Mouse (Mus musculus) forebrain, embryonic 14.5 days (tissue): Measurements from ENCODE around the gene Nrm. TPM values are rescaled to one million over a fixed set of nuclear protein-coding genes. Genes with fewer than 3 reads are reported as not detected.
A peak's percentile ranks its signal among the peaks of the same experiment; 100 is the strongest.

Experiments
- ATAC-seq: fragments of 200-750 bp; cut with Nextera tagmentation; 2 replicates; pipeline ENCODE4 v1.8.0; 2017; ENCODE audit warnings: mild to moderate bottlenecking, moderate library complexity
- DNase-seq: peaks from one replicate; pipeline ENCODE4 v3.0.0-alpha.2; 2015; ENCODE audit warnings: low spot score
- H3K27ac ChIP-seq: fragments of 300-500 bp; sonication (generic); 2 replicates; pipeline ENCODE4 v1.5.1; 2014; ENCODE audit warnings: low read depth, mild to moderate bottlenecking, control low read depth, low read length, moderate library complexity
- H3K27me3 ChIP-seq: fragments of 300-500 bp; sonication (generic); replicated peaks from 2 replicates; pipeline ENCODE4 v1.6.1; 2014; ENCODE audit warnings: low read length, control low read depth, mixed read lengths; ENCODE audit not compliant: control insufficient read depth, insufficient read depth
- H3K36me3 ChIP-seq: fragments of 300-500 bp; sonication (generic); 2 replicates; pipeline ENCODE4 v1.6.1; 2014; ENCODE audit warnings: low read length, control low read depth; ENCODE audit not compliant: control insufficient read depth, insufficient read depth
- H3K4me1 ChIP-seq: fragments of 300-500 bp; sonication (generic); 2 replicates; pipeline ENCODE4 v1.6.1; 2014; ENCODE audit warnings: antibody characterized with exemption, low read length, control low read depth; ENCODE audit not compliant: control insufficient read depth, insufficient read depth
- H3K4me2 ChIP-seq: fragments of 300-500 bp; sonication (generic); 2 replicates; pipeline ENCODE4 v1.6.1; 2014; ENCODE audit warnings: mild to moderate bottlenecking, control low read depth, low read length
- H3K4me3 ChIP-seq: fragments of 300-500 bp; sonication (generic); 2 replicates; pipeline ENCODE4 v1.5.1; 2014; ENCODE audit warnings: low read depth, low read length, control low read depth
- H3K9ac ChIP-seq: fragments of 300-500 bp; sonication (generic); 2 replicates; pipeline ENCODE4 v1.6.1; 2014; ENCODE audit warnings: mild to moderate bottlenecking, low read length, control low read depth, moderate library complexity
- H3K9me3 ChIP-seq: fragments of 300-500 bp; sonication (generic); replicated peaks from 2 replicates; pipeline ENCODE4 v1.6.1; 2016; ENCODE audit warnings: low read length, control low read depth, mixed read lengths; ENCODE audit not compliant: control insufficient read depth
- WGBS: fragments of 180-500 bp; shearing (Covaris S2); extraction: QIAGEN DNeasy Blood & Tissue Kit; methylation state at CpG from one replicate; pipeline ENCODE4 v1.1.7; 2014; 5-methylcytosine and 5-hydroxymethylcytosine counted together
- polyA plus RNA-seq: library from polyadenylated mRNA; unstranded; fragments of >200 nt; fragmentation: Nextera tagmentation; extraction: Ambion mirVana; gene quantifications from 2 replicates; pipeline ENCODE4 v1.2.1, GENCODE M21; 2014

The Nrm gene
- polyA plus RNA-seq, 1 experiment from 2014 or later: 29.6 TPM

GRCm38 (mm10) chr17:35859371-35859770, 1.7 kb upstream of the Nrm start:
- H3K9me3 ChIP-seq: no peaks in the 10 kb centered on the region
- H3K4me3 ChIP-seq: no peak overlapping the region
- no peak overlapping the region for H3K9ac ChIP-seq
- peaks cover 39% of the 10 kb centered on the region for H3K36me3 ChIP-seq
- WGBS: 90% methylated on average over 1 of the region's 1 CpGs
- peaks cover 3% of the 10 kb centered on the region; the same call in 1 of the 2 replicates for H3K4me1 ChIP-seq
- no peak overlapping the region for H3K4me2 ChIP-seq
- ATAC-seq: no peak
- H3K27me3 ChIP-seq: no peaks in the 10 kb centered on the region
- no peak overlapping the region for H3K27ac ChIP-seq
- DNase-seq: no peak

DNA sequence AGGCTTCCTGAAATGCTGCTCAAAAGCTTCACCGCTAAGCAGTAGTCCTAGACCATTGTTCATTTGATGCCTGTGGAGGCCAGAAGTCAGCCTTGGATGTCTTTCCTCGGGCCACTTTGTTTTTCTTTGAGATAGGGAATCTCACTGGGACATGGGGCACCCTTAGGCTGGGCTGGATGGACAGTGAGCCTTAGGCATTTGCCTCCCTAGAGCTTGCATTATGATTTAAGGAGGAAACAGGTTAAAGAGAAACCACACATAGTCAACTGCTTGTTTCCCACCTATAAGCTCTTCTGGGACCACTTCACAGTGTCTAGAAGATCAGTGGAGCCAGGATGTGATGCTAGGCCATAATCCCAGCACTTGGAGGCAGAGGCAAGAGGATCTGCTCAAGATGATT, 1.3 kb upstream of the Nrm start:
- no peak overlapping the region for H3K27ac ChIP-seq
- DNase-seq (no peak), ATAC-seq (no peak)
- H3K9ac ChIP-seq: no peak overlapping the region
- no peak overlapping the region; the same call in 1 of the 2 replicates for H3K4me2 ChIP-seq
- 78% methylated on average over 2 of the region's 2 CpGs for whole genome bisulfite sequencing
- peaks cover 35% of the 10 kb centered on the region for H3K36me3 ChIP-seq
- H3K4me3 ChIP-seq: no peak overlapping the region
- H3K4me1 ChIP-seq: peaks cover 3% of the 10 kb centered on the region; the same call in 1 of the 2 replicates
- H3K9me3 ChIP-seq: no peaks in the 10 kb centered on the region
- H3K27me3 ChIP-seq: no peaks in the 10 kb centered on the region

GRCm38 (mm10) chr17:35860831-35861197, 304 bp upstream of the Nrm start:
- Histone ChIP-seq H3K4me1 (peaks cover 3% of the 10 kb centered on the region; the same call in 1 of the 2 replicates), H3K36me3 (peaks cover 31% of the 10 kb centered on the region), H3K27me3 (no peaks in the 10 kb centered on the region), H3K4me3 (peak overlapping the region; percentile 71), H3K4me2 (peak overlapping the region; percentile 57), H3K9ac (peak overlapping the region; percentile 77), H3K27ac (peak overlapping the region; percentile 95; the same call in 1 of the 2 replicates), H3K9me3 (no peaks in the 10 kb centered on the region)
- ATAC-seq (no peak; the same call in 1 of the 2 replicates), DNase-seq (no peak)
- WGBS: 7% methylated on average over 12 of the region's 12 CpGs

DNA sequence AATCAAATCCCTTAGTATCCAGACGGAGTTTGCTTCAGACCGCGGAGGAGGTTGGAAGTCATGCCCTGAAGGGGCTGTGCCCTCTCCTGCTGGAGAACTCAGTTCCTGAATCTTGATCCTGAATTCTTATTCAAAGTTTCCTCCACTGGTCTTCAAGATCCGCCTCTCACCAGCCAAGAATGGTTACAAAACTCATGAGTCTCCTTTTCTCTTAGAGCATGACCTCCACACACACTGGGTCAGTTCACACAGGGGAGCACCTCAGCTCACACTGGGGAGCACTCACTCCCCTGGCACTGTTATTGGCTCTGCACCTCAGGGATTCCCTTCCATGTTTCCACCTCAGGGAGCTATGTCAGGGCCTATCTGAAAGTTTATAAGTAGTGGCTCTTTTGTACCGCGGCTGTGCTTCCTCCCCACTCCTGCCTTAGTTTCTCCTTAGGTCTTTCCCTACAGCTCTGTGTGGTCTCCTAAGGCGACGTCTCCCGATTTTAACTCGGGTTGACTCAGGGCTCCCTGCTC, 3.8 kb downstream of the Nrm start:
- peak overlapping the region; percentile 72 for H3K9ac ChIP-seq
- peak overlapping the region; percentile 59 for H3K4me3 ChIP-seq
- peaks cover 28% of the 10 kb centered on the region for H3K4me1 ChIP-seq
- 33% methylated on average over 10 of the region's 10 CpGs for WGBS
- H3K27me3 ChIP-seq: no peaks in the 10 kb centered on the region
- 0 out of 2 replicates have a peak, but pooled peaks cover 4% of the 10 kb centered on the region for H3K36me3 ChIP-seq
- DNase-seq (no peak), ATAC-seq (no peak)
- H3K9me3 ChIP-seq: no peaks in the 10 kb centered on the region
- peak overlapping the region; percentile 96 for H3K27ac ChIP-seq
- H3K4me2 ChIP-seq: peak overlapping the region; percentile 92

DNA sequence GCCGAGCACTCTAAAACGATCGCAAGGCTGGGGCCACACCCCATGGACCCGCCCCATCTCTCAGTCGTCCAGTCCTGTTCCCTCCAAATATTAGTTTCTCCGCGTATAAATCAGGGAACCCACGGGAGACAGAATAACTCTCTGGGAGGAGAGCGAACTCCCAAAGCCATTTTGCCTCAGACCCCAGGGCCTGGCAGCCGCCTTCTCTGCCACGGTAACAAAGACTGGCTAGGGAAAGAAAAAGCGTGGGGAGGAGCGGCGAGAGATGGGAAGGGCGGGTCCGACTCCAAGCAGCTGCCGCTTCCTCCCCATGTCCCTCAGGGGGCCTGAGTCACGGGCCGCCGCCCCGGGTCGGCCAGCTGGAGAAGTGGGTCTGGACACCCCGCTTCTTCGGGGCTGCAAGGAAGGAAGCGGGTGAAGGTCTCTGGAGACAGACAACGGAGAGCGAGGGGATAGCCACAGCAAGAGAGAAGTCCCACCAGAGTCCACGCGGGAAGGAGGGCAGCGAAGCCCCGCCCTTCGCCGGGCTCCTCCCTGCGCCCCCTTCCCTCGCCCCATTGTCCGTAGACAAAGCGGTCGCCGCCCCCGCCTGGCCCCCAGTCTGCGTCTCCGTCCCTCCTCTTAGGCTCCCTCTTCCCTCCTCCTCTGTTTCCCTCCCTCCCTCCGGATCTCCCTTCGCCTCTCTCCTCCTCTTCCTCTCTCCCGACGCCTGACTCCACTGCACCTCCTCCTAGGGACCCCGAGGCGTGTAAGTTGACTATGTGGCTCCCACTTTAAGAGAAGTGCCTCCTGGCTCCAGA, 4.6 kb downstream of the Nrm start, which contains the start of gene Ppp1r18:
Gene Ppp1r18, plus strand, starts transcription at position 113 of the 800 bp plus-strand sequence.
- DNase-seq: peak; percentile 84
- H3K9me3 ChIP-seq: no peaks in the 10 kb centered on the region
- peak within 1 kb of the TSS; percentile 59 for H3K4me3 ChIP-seq
- peak within 1 kb of the TSS; percentile 72 for H3K9ac ChIP-seq
- no peaks in the 10 kb centered on the region for H3K27me3 ChIP-seq
- under 1% methylated on average over 45 of the region's 48 CpGs for WGBS
- H3K4me2 ChIP-seq: peak within 1 kb of the TSS; percentile 92
- peaks cover 36% of the 10 kb centered on the region for H3K4me1 ChIP-seq
- peak within 1 kb of the TSS; percentile 96 for H3K27ac ChIP-seq
- H3K36me3 ChIP-seq: peaks cover 6% of the 10 kb centered on the region; the same call in 1 of the 2 replicates
- peak; percentile 68 for ATAC-seq

DNA sequence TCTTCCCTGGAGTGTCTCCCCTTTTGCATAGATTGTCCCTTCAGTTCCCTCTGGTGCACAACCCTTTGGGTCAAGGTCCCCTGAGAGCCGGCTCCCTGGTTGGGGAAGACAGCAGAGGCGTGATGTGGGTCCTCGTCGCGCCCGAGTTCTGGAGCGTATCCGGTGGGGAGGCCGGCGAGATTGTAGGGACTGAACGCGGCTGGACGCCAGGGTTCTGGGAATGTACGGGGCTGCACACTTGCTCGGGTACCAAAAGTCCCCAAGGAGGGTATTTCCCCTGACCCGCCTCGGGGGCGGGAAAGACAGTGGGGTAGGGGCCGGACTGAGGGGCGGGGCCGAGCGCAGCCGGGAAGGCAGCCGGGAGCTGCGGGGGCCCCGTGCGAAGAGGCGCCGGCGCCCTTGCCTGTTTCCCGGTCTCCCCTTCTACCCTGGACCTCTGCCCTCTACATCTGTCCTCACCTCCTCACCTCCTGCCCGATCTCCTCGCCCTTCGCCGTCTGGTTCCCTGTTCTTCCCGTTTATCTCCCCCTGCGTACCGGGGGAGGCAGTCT, 5.2 kb downstream of the Nrm start:
- Histone ChIP-seq H3K27me3 (no peaks in the 10 kb centered on the region), H3K9me3 (peaks cover 3% of the 10 kb centered on the region; the same call in 1 of the 2 replicates), H3K4me2 (peak overlapping the region; percentile 92), H3K4me1 (peaks cover 36% of the 10 kb centered on the region), H3K9ac (peak overlapping the region; percentile 72), H3K36me3 (peaks cover 13% of the 10 kb centered on the region), H3K4me3 (peak overlapping the region; percentile 59), H3K27ac (peak overlapping the region; percentile 96)
- ATAC-seq: peak; percentile 38
- DNase-seq: peak; percentile 61
- 0% methylated on average over 35 of the region's 38 CpGs for WGBS

DNA sequence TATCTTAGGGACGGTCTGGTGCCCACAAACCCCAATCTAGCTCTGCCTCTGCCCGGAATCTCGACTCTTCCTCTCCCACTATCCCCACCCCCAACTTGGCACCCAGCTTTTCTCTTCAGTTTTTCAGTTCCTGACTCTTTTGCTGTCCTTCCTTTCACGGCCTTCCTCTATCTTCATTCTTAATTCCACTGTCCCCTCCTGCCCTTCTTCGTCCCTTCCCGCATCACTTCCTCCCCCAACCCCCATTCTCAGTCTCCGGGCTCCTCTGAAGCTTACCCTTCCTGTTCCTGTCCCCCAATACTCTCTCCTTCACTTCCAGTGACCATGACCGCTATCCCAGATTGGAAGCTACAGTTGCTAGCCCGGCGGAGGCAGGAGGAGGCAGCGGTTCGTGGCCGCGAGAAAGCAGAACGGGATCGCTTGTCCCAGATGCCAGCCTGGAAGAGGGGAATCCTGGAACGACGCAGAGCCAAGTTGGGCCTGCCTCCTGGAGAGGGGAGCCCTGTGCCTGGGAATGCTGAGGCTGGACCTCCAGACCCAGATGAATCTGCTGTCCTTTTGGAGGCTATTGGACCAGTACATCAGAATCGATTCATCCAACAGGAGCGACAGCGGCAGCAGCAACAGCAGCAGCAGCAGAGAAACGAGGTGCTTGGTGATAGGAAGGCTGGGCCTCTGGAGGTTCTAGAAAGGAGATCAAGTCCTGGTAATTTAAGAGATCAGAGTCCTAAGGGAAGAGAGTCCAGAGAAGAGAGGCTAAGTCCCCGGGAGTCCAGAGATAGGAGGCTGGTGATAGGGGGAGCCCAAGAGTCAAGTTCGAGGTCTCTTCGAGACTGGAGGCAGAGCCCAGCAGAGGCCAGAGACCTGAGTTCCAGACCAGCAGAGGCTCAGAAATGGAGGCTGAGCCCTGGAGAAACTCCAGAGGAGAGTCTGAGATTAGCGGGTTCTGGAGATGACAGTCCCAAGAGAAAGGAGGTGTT, 6.1 kb downstream of the Nrm start:
- DNase-seq: peak; percentile 28
- Histone ChIP-seq H3K9me3 (peaks cover 4% of the 10 kb centered on the region; the same call in 1 of the 2 replicates), H3K9ac (peak overlapping the region; percentile 72), H3K27me3 (no peaks in the 10 kb centered on the region), H3K27ac (peak overlapping the region; percentile 96), H3K36me3 (peaks cover 14% of the 10 kb centered on the region), H3K4me1 (peaks cover 33% of the 10 kb centered on the region), H3K4me3 (peak overlapping the region; percentile 59), H3K4me2 (peak overlapping the region; percentile 92)
- ATAC-seq: no peak
- WGBS: 8% methylated on average over 26 of the region's 26 CpGs

DNA sequence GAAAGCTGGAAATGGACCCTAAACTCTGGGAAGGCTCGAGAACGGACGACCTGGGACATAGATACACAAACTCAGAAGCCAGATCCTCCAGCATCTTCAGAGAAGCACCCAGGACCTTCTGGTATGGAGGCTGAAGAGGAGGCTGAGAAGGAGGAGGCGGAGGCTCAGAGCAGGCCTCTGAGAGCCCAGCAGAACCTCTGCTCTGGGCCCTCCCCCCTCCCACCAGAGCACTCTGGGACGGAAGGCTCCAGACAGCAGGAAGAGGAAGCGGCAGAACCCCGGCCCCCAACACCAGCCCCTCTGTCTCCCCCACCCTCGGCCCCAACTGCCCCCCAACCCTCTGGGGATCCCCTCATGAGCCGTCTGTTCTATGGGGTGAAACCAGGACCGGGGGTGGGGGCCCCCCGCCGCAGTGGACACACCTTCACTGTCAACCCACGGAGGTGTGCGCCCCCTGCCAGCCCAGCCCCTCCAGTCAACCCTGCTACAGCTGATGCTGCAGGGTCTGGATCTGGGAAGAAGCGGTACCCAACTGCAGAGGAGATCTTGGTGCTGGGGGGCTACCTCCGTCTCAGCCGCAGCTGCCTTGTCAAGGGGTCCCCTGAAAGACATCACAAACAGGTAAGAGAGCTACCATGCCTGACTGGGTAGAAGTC, 7.2 kb downstream of the Nrm start:
- H3K36me3 ChIP-seq: peaks cover 19% of the 10 kb centered on the region
- WGBS: 40% methylated on average over 14 of the region's 17 CpGs
- H3K9ac ChIP-seq: peak overlapping the region; percentile 72
- peak overlapping the region; percentile 59 for H3K4me3 ChIP-seq
- H3K27me3 ChIP-seq: no peaks in the 10 kb centered on the region
- peak overlapping the region; percentile 92 for H3K4me2 ChIP-seq
- peaks cover 33% of the 10 kb centered on the region for H3K4me1 ChIP-seq
- DNase-seq: no peak
- no peak for ATAC-seq
- peak overlapping the region; percentile 21; the same call in 1 of the 2 replicates for H3K27ac ChIP-seq
- H3K9me3 ChIP-seq: peaks cover 4% of the 10 kb centered on the region; the same call in 1 of the 2 replicates
